Mouse (Mus musculus): Measurements from ENCODE around the gene Itga7. TPM values are rescaled to one million over a fixed set of nuclear protein-coding genes. Genes with fewer than 3 reads are reported as not detected.

Gene Itga7
- polyA plus RNA-seq, 1 experiment from 2014 or later = 8.5 TPM

DNA sequence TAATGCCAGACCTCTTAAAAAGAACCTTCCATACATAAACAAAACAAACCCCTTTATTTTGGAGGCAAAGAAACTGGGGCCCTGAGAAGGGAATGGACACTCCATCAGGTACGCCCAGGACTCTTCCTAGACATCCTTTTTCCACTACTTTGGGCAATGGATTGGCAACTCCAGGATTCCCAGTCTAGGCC, 10.9 kb upstream of the Itga7 start, which contains the start of gene Rdh5:
TSS of gene Rdh5 (minus strand) at position 67 of the 191 bp plus-strand sequence.
- H3K27me3 ChIP-seq (ENCODE audit: control insufficient read depth, insufficient read depth, low read length) = no peaks in the 10 kb centered on the region
- WGBS = 17% methylated on average over 1 of the region's 1 CpGs
- H3K36me3 ChIP-seq (ENCODE audit: control insufficient read depth, insufficient read depth, low read length) = peaks cover 2% of the 10 kb centered on the region; the same call in 1 of the 2 replicates
- H3K4me2 ChIP-seq (replicated peaks; ENCODE audit: low read depth) = peak within 1 kb of the TSS; percentile 77
- peak within 1 kb of the TSS; percentile 68 for H3K4me3 ChIP-seq (ENCODE audit: low read depth, low read length)
- TF ChIP-seq EP300 (optimal IDR thresholded peaks at IDR 0.05) (no peak), CTCF (IDR thresholded peaks at IDR 0.05; ENCODE audit: low read depth) (no peak)
- ATAC-seq (ENCODE audit: low FRiP score, low TSS enrichment) = no peak
- DNase-seq (ENCODE audit: low spot score) = no peak
- peak within 1 kb of the TSS; percentile 97 for H3K27ac ChIP-seq (replicated peaks)
- peak within 1 kb of the TSS; percentile 81 for H3K9ac ChIP-seq (ENCODE audit: low read length)
- 0 out of 2 replicates have a peak, but pooled peaks cover 13% of the 10 kb centered on the region for H3K4me1 ChIP-seq (replicated peaks; ENCODE audit: control insufficient read depth, insufficient read depth)
- H3K9me3 ChIP-seq (ENCODE audit: control insufficient read depth, low read length) = no peaks in the 10 kb centered on the region

DNA sequence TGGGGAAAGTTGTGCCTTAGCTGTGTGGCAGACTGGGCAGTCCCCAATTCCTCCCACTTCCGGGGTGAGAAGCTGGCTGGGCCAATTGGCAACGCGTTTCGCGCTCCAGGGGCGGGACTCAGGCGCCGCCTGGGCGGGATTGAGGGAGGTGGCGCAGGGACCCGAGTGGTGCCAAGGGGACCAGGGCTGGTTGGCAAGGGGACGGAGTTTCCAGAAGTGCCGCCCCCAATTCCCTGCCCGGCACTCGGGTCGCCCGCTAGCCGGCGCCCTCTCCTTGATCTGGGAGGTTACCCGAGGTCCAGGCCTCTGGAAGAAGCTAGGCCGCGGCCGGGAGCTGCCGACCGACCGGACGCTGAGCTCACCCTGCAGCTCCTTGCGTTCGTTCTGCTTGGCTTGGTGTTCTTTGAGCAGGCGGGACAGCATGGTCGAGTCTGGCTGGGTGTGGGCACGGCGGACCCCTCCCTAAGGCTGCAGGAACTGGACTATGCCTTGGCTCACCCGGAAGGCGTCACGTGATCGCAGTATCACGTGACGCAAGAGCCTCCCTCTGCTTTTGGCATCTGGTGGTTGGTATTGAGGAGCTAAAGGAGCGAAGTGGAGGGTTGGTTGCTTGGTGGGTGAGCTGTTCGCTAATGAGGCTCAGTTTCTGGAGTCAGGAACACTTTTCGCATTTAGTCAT, 10.5 kb upstream of the Itga7 start:
- peak; percentile 94 for ATAC-seq (ENCODE audit: low FRiP score, low TSS enrichment)
- Histone ChIP-seq H3K9me3 (ENCODE audit: control insufficient read depth, low read length) (no peaks in the 10 kb centered on the region), H3K27me3 (ENCODE audit: control insufficient read depth, insufficient read depth, low read length) (no peaks in the 10 kb centered on the region), H3K36me3 (ENCODE audit: control insufficient read depth, insufficient read depth, low read length) (no peaks in the 10 kb centered on the region), H3K4me1 (replicated peaks; ENCODE audit: control insufficient read depth, insufficient read depth) (0 out of 2 replicates have a peak, but pooled peaks cover 13% of the 10 kb centered on the region), H3K4me2 (replicated peaks; ENCODE audit: low read depth) (peak overlapping the region; percentile 77), H3K9ac (ENCODE audit: low read length) (peak overlapping the region; percentile 81), H3K4me3 (ENCODE audit: low read depth, low read length) (peak overlapping the region; percentile 68), H3K27ac (replicated peaks) (peak overlapping the region; percentile 97)
- TF ChIP-seq EP300 (optimal IDR thresholded peaks at IDR 0.05) = peak; percentile 63
- TF ChIP-seq CTCF (IDR thresholded peaks at IDR 0.05; ENCODE audit: low read depth) = peak; percentile 68
- 1% methylated on average over 40 of the region's 42 CpGs for WGBS
- peak; percentile 97 for DNase-seq (ENCODE audit: low spot score)

DNA sequence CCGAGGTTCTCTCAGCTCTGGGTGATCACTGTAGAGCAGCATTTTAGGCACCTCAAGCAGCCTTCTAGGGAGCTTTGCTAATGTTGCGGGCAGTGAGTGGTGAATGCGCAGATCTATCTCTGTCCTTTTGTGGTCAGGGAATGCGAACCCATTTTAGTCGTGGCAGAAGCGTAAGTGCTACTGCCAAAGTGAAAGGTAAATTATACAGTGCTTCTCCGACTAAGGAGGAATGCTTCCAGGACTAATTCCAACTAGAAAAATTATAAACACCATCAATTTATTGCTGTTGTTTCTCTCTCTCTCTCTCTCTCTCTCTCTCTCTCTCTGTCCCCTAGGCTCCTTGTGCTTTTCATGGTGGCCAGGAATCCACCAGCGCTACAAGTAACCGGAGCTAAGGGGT, 9.7 kb upstream of the Itga7 start, which contains the start of gene Bloc1s1:
TSS of gene Bloc1s1 (minus strand) at position 101 of the 400 bp plus-strand sequence.
- 0 out of 2 replicates have a peak, but pooled peaks cover 13% of the 10 kb centered on the region for H3K4me1 ChIP-seq (replicated peaks; ENCODE audit: control insufficient read depth, insufficient read depth)
- no peaks in the 10 kb centered on the region for H3K9me3 ChIP-seq (ENCODE audit: control insufficient read depth, low read length)
- WGBS = 53% methylated on average over 9 of the region's 9 CpGs
- peak within 1 kb of the TSS; percentile 97 for H3K27ac ChIP-seq (replicated peaks)
- DNase-seq (ENCODE audit: low spot score) (no peak), ATAC-seq (ENCODE audit: low FRiP score, low TSS enrichment) (no peak)
- no peaks in the 10 kb centered on the region for H3K27me3 ChIP-seq (ENCODE audit: control insufficient read depth, insufficient read depth, low read length)
- peak within 1 kb of the TSS; percentile 81 for H3K9ac ChIP-seq (ENCODE audit: low read length)
- no peak for TF ChIP-seq CTCF (IDR thresholded peaks at IDR 0.05; ENCODE audit: low read depth)
- TF ChIP-seq EP300 (optimal IDR thresholded peaks at IDR 0.05) = no peak
- peak within 1 kb of the TSS; percentile 77 for H3K4me2 ChIP-seq (replicated peaks; ENCODE audit: low read depth)
- H3K4me3 ChIP-seq (ENCODE audit: low read depth, low read length) = peak within 1 kb of the TSS; percentile 68
- no peaks in the 10 kb centered on the region for H3K36me3 ChIP-seq (ENCODE audit: control insufficient read depth, insufficient read depth, low read length)

DNA sequence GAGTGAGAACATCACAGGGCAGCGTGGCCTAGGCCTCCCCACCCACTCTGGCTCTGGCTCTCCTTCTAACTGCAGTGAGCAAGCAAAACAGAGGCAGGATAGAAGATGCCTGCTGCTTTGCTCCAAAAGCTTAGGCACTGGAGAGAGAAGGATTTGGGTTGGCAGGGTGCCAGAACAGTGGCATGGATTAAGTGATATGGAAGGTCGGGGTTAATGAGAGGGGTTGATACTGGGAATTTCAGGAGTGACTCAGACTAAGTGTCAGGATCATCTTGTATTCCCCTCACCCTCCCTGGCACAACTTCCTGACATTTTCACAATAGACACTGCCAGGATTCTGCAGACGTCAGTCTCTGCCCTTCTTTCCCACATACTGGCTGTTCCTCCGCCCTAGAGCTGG, 5.3 kb upstream of the Itga7 start:
- no peak overlapping the region for H3K4me2 ChIP-seq (replicated peaks; ENCODE audit: low read depth)
- WGBS = 24% methylated on average over 4 of the region's 4 CpGs
- TF ChIP-seq CTCF (IDR thresholded peaks at IDR 0.05; ENCODE audit: low read depth) = no peak
- H3K4me3 ChIP-seq (ENCODE audit: low read depth, low read length) = no peak overlapping the region
- no peaks in the 10 kb centered on the region for H3K9me3 ChIP-seq (ENCODE audit: control insufficient read depth, low read length)
- H3K4me1 ChIP-seq (replicated peaks; ENCODE audit: control insufficient read depth, insufficient read depth) = 0 out of 2 replicates have a peak, but pooled peaks cover 3% of the 10 kb centered on the region
- ATAC-seq (ENCODE audit: low FRiP score, low TSS enrichment) (peak; percentile 26; the same call in 1 of the 2 replicates), DNase-seq (ENCODE audit: low spot score) (no peak)
- H3K36me3 ChIP-seq (ENCODE audit: control insufficient read depth, insufficient read depth, low read length) = no peaks in the 10 kb centered on the region
- no peak overlapping the region for H3K27ac ChIP-seq (replicated peaks)
- no peak overlapping the region for H3K9ac ChIP-seq (ENCODE audit: low read length)
- H3K27me3 ChIP-seq (ENCODE audit: control insufficient read depth, insufficient read depth, low read length) = no peaks in the 10 kb centered on the region

DNA sequence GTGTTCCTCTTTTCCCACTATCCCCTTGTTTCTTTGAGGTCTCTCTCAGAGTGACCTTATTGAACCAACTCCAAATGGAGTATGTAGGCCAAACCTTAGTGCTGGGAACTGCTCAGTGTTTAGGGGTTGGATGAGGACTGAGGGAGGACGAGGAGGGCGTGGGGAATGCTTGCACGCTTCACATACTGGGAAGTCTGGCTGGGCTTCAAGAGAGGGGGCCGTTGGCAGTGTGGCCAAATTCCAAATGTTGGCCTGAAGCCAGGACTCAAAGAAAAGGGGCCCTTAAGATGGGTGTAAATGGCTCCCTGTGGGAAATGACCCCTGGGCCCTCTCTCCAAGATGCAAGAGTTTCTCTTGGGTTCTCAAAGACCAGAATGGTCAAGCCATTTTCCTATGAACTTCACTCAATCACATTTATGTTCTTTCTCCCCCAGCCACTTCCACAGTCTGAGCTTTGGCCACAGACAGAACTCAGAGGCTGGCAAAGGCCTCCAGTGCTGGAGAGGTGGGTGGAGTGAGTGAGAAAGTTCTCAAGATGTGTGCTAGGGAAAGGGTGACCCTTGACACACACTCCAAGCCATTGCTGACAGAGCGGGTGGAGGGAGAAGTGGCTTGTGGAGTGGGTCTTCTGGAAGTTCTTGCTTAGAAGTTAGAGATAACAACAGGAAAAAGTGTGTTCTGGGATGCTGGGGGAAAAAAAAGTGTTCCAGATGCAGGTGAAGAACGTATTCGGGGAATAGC, 3.8 kb upstream of the Itga7 start:
- TF ChIP-seq EP300 (optimal IDR thresholded peaks at IDR 0.05) = no peak
- TF ChIP-seq CTCF (IDR thresholded peaks at IDR 0.05; ENCODE audit: low read depth) = no peak
- ATAC-seq (ENCODE audit: low FRiP score, low TSS enrichment) = no peak
- H3K9me3 ChIP-seq (ENCODE audit: control insufficient read depth, low read length) = no peaks in the 10 kb centered on the region
- no peaks in the 10 kb centered on the region for H3K4me1 ChIP-seq (replicated peaks; ENCODE audit: control insufficient read depth, insufficient read depth)
- no peak overlapping the region for H3K4me3 ChIP-seq (ENCODE audit: low read depth, low read length)
- H3K27me3 ChIP-seq (ENCODE audit: control insufficient read depth, insufficient read depth, low read length) = no peaks in the 10 kb centered on the region
- DNase-seq (ENCODE audit: low spot score) = no peak
- H3K36me3 ChIP-seq (ENCODE audit: control insufficient read depth, insufficient read depth, low read length) = no peaks in the 10 kb centered on the region
- no peak overlapping the region for H3K27ac ChIP-seq (replicated peaks)
- no peak overlapping the region for H3K9ac ChIP-seq (ENCODE audit: low read length)
- H3K4me2 ChIP-seq (replicated peaks; ENCODE audit: low read depth) = no peak overlapping the region
- 56% methylated on average over 7 of the region's 7 CpGs for WGBS

DNA sequence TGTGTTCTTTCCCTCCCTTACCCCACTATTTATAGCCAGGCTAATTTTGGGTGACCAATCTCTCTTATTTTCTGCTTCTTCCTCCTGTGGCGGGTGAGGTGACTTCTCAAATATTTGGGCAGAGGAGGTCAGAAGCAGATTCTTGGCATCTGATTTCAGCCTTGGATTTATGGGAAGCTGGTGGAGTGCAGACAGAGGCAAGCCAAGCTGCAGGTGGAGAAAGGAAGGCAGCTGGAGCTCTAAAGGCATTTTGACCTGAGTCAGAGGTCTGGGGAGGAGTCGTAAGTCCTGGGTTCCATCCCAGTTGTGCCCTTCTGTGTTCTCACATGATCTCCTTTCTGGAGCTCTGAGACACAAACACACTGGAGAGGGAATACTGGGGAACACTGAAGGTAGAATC, 2.2 kb upstream of the Itga7 start:
- Histone ChIP-seq H3K27me3 (ENCODE audit: control insufficient read depth, insufficient read depth, low read length) (no peaks in the 10 kb centered on the region), H3K36me3 (ENCODE audit: control insufficient read depth, insufficient read depth, low read length) (no peaks in the 10 kb centered on the region), H3K4me3 (ENCODE audit: low read depth, low read length) (no peak overlapping the region), H3K9ac (ENCODE audit: low read length) (no peak overlapping the region), H3K4me2 (replicated peaks; ENCODE audit: low read depth) (no peak overlapping the region), H3K27ac (replicated peaks) (no peak overlapping the region), H3K4me1 (replicated peaks; ENCODE audit: control insufficient read depth, insufficient read depth) (no peaks in the 10 kb centered on the region), H3K9me3 (ENCODE audit: control insufficient read depth, low read length) (no peaks in the 10 kb centered on the region)
- no peak for ATAC-seq (ENCODE audit: low FRiP score, low TSS enrichment)
- no peak for DNase-seq (ENCODE audit: low spot score)
- TF ChIP-seq EP300 (optimal IDR thresholded peaks at IDR 0.05) (no peak), CTCF (IDR thresholded peaks at IDR 0.05; ENCODE audit: low read depth) (no peak)
- WGBS = 53% methylated on average over 2 of the region's 2 CpGs
